Mouse (Mus musculus) CH12.LX (cell line): ENCODE data around the gene Pcdh17. TPM values are rescaled to one million over a fixed set of nuclear protein-coding genes. Genes with fewer than 3 reads are reported as not detected.

ENCODE experiments used
- DNase-seq: peaks from one replicate; pipeline ENCODE4 v3.0.0-alpha.2; 2013; ENCODE audit errors: extremely low read depth
- H3K27ac ChIP-seq: 2 replicates; pipeline ENCODE4 v1.5.1; 2012; ENCODE audit warnings: low read depth, mild to moderate bottlenecking, control low read depth, moderate library complexity; ENCODE audit not compliant: insufficient read depth
- H3K27me3 ChIP-seq: replicated peaks from 2 replicates; pipeline ENCODE3; 2012; ENCODE audit warnings: inconsistent platforms
- H3K36me3 ChIP-seq, 2 experiments: replicated peaks in 1 of 2; 2 replicates each; pipeline versions ENCODE3 to v1.6.1; 2012; ENCODE audit warnings: inconsistent platforms in 1 of 2, low read length in 1 of 2, mild to moderate bottlenecking in 1 of 2, mixed read lengths in 1 of 2, moderate library complexity in 1 of 2; ENCODE audit not compliant: control insufficient read depth in 1 of 2, insufficient read depth in 1 of 2
- H3K4me1 ChIP-seq, 2 experiments: 2 replicates each; pipeline ENCODE4 v1.6.1; 2012; ENCODE audit warnings: inconsistent platforms in 1 of 2, moderate library complexity in 1 of 2; ENCODE audit not compliant: insufficient read depth in 2 of 2, control insufficient read depth in 1 of 2
- H3K4me2 ChIP-seq: 2 replicates; pipeline ENCODE4 v1.6.1; 2012; ENCODE audit warnings: low read depth, mild to moderate bottlenecking, control low read depth; ENCODE audit not compliant: poor library complexity, insufficient read depth, severe bottlenecking
- H3K4me3 ChIP-seq, 3 experiments: fragments of 150-350 bp in 1 of 3; sonication (generic) in 1 of 3; replicated peaks in 1 of 3; 2 replicates each; pipeline versions ENCODE3 to v1.5.1; 2011 to 2012; ENCODE audit warnings: low read depth in 2 of 3, low read length in 2 of 3, mild to moderate bottlenecking in 2 of 3, moderate library complexity in 2 of 3, control low read depth in 1 of 3, improper control_type of control experiment in 1 of 3, inconsistent platforms in 1 of 3, mixed read lengths in 1 of 3; ENCODE audit not compliant: poor library complexity in 1 of 3
- H3K79me2 ChIP-seq: replicated peaks from 2 replicates; pipeline ENCODE4 v1.6.1; 2012; ENCODE audit warnings: mild to moderate bottlenecking, moderate library complexity; ENCODE audit not compliant: control insufficient read depth, poor library complexity, insufficient read depth, severe bottlenecking; ENCODE audit errors: extremely low read depth
- H3K9ac ChIP-seq: 2 replicates; pipeline ENCODE4 v1.6.1; 2012; ENCODE audit warnings: low read depth, mild to moderate bottlenecking, control low read depth, moderate library complexity; ENCODE audit not compliant: insufficient read depth
- H3K9me3 ChIP-seq: replicated peaks from 2 replicates; pipeline ENCODE3; 2012; ENCODE audit warnings: low read length, inconsistent platforms, mixed read lengths
- CHD2 ChIP-seq: IDR thresholded peaks from 2 replicates; pipeline ENCODE4 v1.6.1; 2011; ENCODE audit warnings: low read length, improper control_type of control experiment
- E2F4 ChIP-seq: IDR thresholded peaks from 2 replicates; pipeline ENCODE4 v1.6.1; 2011; ENCODE audit warnings: low read depth, low read length, improper control_type of control experiment; ENCODE audit not compliant: insufficient replicate concordance
- EP300 ChIP-seq: IDR thresholded peaks from 2 replicates; pipeline ENCODE4 v1.6.1; 2011; ENCODE audit warnings: low read length, improper control_type of control experiment
- ETS1 ChIP-seq: conservative IDR thresholded peaks from 2 replicates; pipeline ENCODE4 v1.6.1; 2012; ENCODE audit warnings: low read depth, mild to moderate bottlenecking, inconsistent platforms, low read length, improper control_type of control experiment, moderate library complexity
- GABPA ChIP-seq: IDR thresholded peaks from 2 replicates; pipeline ENCODE4 v1.6.1; 2012; ENCODE audit warnings: low read depth, low read length, improper control_type of control experiment, inconsistent platforms; ENCODE audit not compliant: insufficient replicate concordance
- HCFC1 ChIP-seq: IDR thresholded peaks from 2 replicates; pipeline ENCODE4 v1.6.1; 2012; ENCODE audit warnings: low read depth, mild to moderate bottlenecking, inconsistent platforms, low read length, improper control_type of control experiment
- MAFK ChIP-seq: IDR thresholded peaks from 2 replicates; pipeline ENCODE4 v1.6.1; 2011; ENCODE audit warnings: low read length, improper control_type of control experiment; ENCODE audit not compliant: insufficient replicate concordance
- MAZ ChIP-seq: IDR thresholded peaks from 2 replicates; pipeline ENCODE4 v1.6.1; 2012; ENCODE audit warnings: low read depth, mild to moderate bottlenecking, inconsistent platforms, low read length, improper control_type of control experiment, moderate library complexity
- MXI1 ChIP-seq: IDR thresholded peaks from 2 replicates; pipeline ENCODE4 v1.6.1; 2011; ENCODE audit warnings: mild to moderate bottlenecking, low read depth, low read length, improper control_type of control experiment
- MYC ChIP-seq: IDR thresholded peaks from 2 replicates; pipeline ENCODE4 v1.6.1; 2011; ENCODE audit warnings: low read depth, mild to moderate bottlenecking, improper control_type of control experiment, low read length
- NRF1 ChIP-seq: IDR thresholded peaks from 2 replicates; pipeline ENCODE4 v1.6.1; 2014; ENCODE audit warnings: low read depth, mild to moderate bottlenecking, inconsistent platforms, low read length, improper control_type of control experiment, moderate library complexity
- PAX5 ChIP-seq: IDR thresholded peaks from 2 replicates; pipeline ENCODE4 v1.6.1; 2012; ENCODE audit warnings: low read length, inconsistent platforms, mixed read lengths
- POLR2A ChIP-seq: IDR thresholded peaks from 2 replicates; pipeline ENCODE4 v1.6.1; 2011; ENCODE audit warnings: low read depth, mild to moderate bottlenecking, improper control_type of control experiment, low read length
- RCOR1 ChIP-seq: conservative IDR thresholded peaks from 2 replicates; pipeline ENCODE4 v1.6.1; 2012; ENCODE audit warnings: low read depth, mild to moderate bottlenecking, inconsistent platforms, low read length, improper control_type of control experiment
- TCF12 ChIP-seq: IDR thresholded peaks from 2 replicates; pipeline ENCODE4 v1.6.1; 2014; ENCODE audit warnings: low read depth, mild to moderate bottlenecking, inconsistent platforms, low read length, improper control_type of control experiment
- USF1 ChIP-seq: IDR thresholded peaks from 2 replicates; pipeline ENCODE4 v1.6.1; 2014; ENCODE audit warnings: low read depth, mild to moderate bottlenecking, inconsistent platforms, low read length, improper control_type of control experiment
- ZKSCAN1 ChIP-seq: IDR thresholded peaks from 2 replicates; pipeline ENCODE4 v1.6.1; 2012; ENCODE audit warnings: low read depth, inconsistent platforms, low read length, improper control_type of control experiment, borderline replicate concordance
- ZMIZ1 ChIP-seq: IDR thresholded peaks from 2 replicates; pipeline ENCODE4 v1.6.1; 2012; ENCODE audit warnings: low read depth, mild to moderate bottlenecking, inconsistent platforms, low read length, improper control_type of control experiment
- dilution Hi-C: fragments of 300-500 bp; cut with MboI; formaldehyde crosslinking; loops from 2 replicates; pipeline ENCODE4 v1.14.3; 2020; ENCODE audit warnings: low sequenced_read_pairs; ENCODE audit not compliant: extremely low pct_unique_long_range_greater_than_20kb, extremely low pct_ligation_motif_present
- in situ Hi-C: fragments of 300-500 bp; cut with MboI; formaldehyde crosslinking; loops from 3 replicates; pipeline ENCODE4 v1.14.3; 2019; ENCODE audit warnings: low sequenced_read_pairs, low pct_ligation_motif_present, low pct_unique_long_range_greater_than_20kb, mixed read lengths
- polyA plus RNA-seq: library from polyadenylated mRNA; unstranded; fragments of >175 nt; gene quantifications from 2 replicates; pipeline ENCODE4 v1.2.1, GENCODE M21; 2012; ENCODE audit warnings: low read depth; ENCODE audit not compliant: insufficient read length
- total RNA-seq, 2 experiments: library from RNA; depleted of rRNA; stranded (reverse); fragments of 300-350 nt in 1 of 2; fragments of >200 nt in 1 of 2; gene quantifications; 2 replicates each; pipeline ENCODE4 v1.2.3; 2012 to 2014

Gene Pcdh17
- total and polyA plus RNA-seq, 3 experiments: 0.19 to 0.85 (median 0.41) TPM

DNA sequence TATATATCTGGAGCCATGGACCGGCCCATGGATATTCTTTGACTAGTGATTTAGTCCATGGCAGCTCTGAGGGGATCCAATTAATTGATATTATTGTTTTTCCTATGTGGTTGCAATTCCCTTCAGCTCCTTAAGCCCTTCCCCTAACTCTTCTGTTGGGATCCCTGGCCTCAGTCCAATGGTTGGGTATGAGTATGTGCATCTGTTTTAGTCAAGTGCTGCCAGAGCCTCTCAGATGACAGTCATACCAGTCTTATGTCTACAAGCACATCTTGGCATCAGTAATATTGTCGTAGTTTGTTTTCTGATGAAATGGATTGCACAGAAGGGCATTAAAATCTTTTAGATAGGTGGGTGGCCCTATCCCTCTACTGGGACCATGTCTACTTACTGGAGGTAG, 67.6 kb downstream of the Pcdh17 start:
- dilution Hi-C loops: no loop called here
- TF ChIP-seq EP300 (no peak), ETS1 (no peak), ZKSCAN1 (no peak), HCFC1 (no peak), RCOR1 (no peak), MAZ (no peak), TCF12 (no peak), NRF1 (no peak)
- H3K27me3 ChIP-seq: no peaks in the 10 kb centered on the region

DNA sequence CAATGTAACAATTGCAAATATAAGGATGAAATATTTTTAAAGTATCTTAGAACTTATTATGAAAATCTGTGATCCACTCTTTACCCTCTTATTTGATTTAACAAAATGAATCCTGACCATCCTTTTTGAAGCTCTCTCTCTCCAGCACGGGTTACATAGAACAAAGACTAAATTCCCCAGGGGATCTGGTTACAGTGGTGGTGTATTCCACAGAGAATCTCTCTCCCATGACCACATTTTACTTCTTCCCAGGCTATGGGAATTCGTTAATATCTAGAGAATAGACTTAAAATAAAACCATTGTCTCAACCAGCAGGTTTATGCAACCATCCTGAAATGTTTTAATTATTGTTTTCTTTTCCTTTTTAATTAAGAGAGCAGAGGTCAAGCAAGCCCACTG, 89.0 kb downstream of the Pcdh17 start:
- no peak overlapping the region for H3K4me2 ChIP-seq
- H3K9me3 ChIP-seq: peaks cover 5% of the 10 kb centered on the region
- dilution Hi-C loops: no loop called here
- no peak for TF ChIP-seq MAFK
- no peak for TF ChIP-seq POLR2A
- TF ChIP-seq CHD2: no peak
- TF ChIP-seq ZKSCAN1: no peak
- no peak for TF ChIP-seq USF1
- no peak for TF ChIP-seq GABPA
- no peak for TF ChIP-seq MYC
- TF ChIP-seq ZMIZ1: no peak
- no peak for TF ChIP-seq PAX5
- TF ChIP-seq MXI1: no peak
- no peak for TF ChIP-seq E2F4
- TF ChIP-seq, all 38 proteins: peak for 0
- in situ Hi-C loops: no loop called here
- Histone ChIP-seq H3K36me3 (no peaks in the 10 kb centered on the region), H3K4me1 (no peaks in the 10 kb centered on the region), H3K79me2 (no peaks in the 10 kb centered on the region), H3K9ac (no peak overlapping the region), H3K4me3 (no peak overlapping the region), H3K27ac (no peak overlapping the region), H3K27me3 (no peaks in the 10 kb centered on the region)
- DNase-seq: no peak

More for the DNA sequence above, 67.6 kb downstream of the Pcdh17 start:
- no peak for DNase-seq
- H3K4me1 ChIP-seq: no peaks in the 10 kb centered on the region
- no peak overlapping the region for H3K9ac ChIP-seq
- no peak overlapping the region for H3K4me2 ChIP-seq
- no peak overlapping the region for H3K4me3 ChIP-seq
- H3K36me3 ChIP-seq: no peaks in the 10 kb centered on the region
- no peak overlapping the region for H3K27ac ChIP-seq
- in situ Hi-C loops: no loop called here
- peaks cover 4% of the 10 kb centered on the region for H3K9me3 ChIP-seq
- H3K79me2 ChIP-seq: no peaks in the 10 kb centered on the region
